Mouse (Mus musculus) small intestine, adult 10 weeks (tissue): ENCODE results near the gene Marc1. TPM values are rescaled to one million over a fixed set of nuclear protein-coding genes. Genes with fewer than 3 reads are reported as not detected.

ENCODE experiments used
- polyA plus RNA-seq: library from polyadenylated mRNA; stranded (reverse); fragments of 350-450 nt; fragmentation: Illumina TruSeq; extraction: RNeasy Lipid Tissue Mini Kit (QIAGEN cat#74804); gene quantifications from one replicate; pipeline ENCODE4 v1.2.3, GENCODE M21; 2014; ENCODE audit warnings: low replicate concordance

Gene Marc1
- polyA plus RNA-seq, result 3.6 TPM

GRCm38 (mm10) chr1:184810780-184811575 lies at the start of gene Marc1:
Gene Marc1 (minus strand): TSS chr1:184811313.

GRCm38 (mm10) chr1:184846092-184846750 lies 35.1 kb upstream of the Marc1 start, which contains the start of gene Marc2:
Gene Marc2 (minus strand): TSS chr1:184846451.

Other genes starting within 250 kb of the Marc1 start
- gene Hlx, start 78.7 kb downstream of the Marc1 start, polyA plus RNA-seq, result not detected
- 495 TPM for gene Marc2, start 35.1 kb upstream of the Marc1 start, polyA plus RNA-seq
- gene C130074G19Rik, start 71.9 kb upstream of the Marc1 start, polyA plus RNA-seq, result 32.7 TPM
- 4.3 TPM for gene Mark1, start 188.3 kb upstream of the Marc1 start, polyA plus RNA-seq